Comparison of ENCODE assay signal across 29 mouse cellular contexts in genomic region chr3:152364181-152364580, GRCm38 (mm10).
"Had no signal": no experiment of that assay in that cellular context is flagged by ENCODE, and none has a peak within 500 bp of the region (broad histone marks: within the 10 kb centered on the region; RNA-seq: fewer than 3 reads in every experiment).

No protein-coding gene starts in this region.

- H3K27me3 ChIP-seq: limb, embryonic 12.5 days; limb, embryonic 13.5 days; limb, embryonic 15.5 days; liver, embryonic 13.5 days; liver, embryonic 15.5 days; lung, embryonic 15.5 days; megakaryocyte, embryonic 14.5 days; midbrain, embryonic 12.5 days; midbrain, embryonic 13.5 days; midbrain, embryonic 15.5 days had no signal

- H3K4me2 ChIP-seq: limb, embryonic 12.5 days; limb, embryonic 13.5 days; limb, embryonic 15.5 days; liver, embryonic 13.5 days; liver, embryonic 15.5 days; lung, embryonic 14.5 days; lung, embryonic 15.5 days; midbrain, embryonic 11.5 days; midbrain, embryonic 12.5 days; midbrain, embryonic 13.5 days; midbrain, embryonic 15.5 days had no signal

- DNase-seq: layer of hippocampus, postnatal 36 days; left cerebral cortex, postnatal 4 days; liver, embryonic 13.5 days; lung, adult 18-20 months; lung, adult 2 months; lung, embryonic 14.5 days; lung, postnatal 10 days; lung, postnatal 14 days; lung, postnatal 36 days; lung, postnatal 4 days; midbrain, embryonic 14.5 days had no signal

- H3K27ac ChIP-seq: left cerebral cortex, adult 2 months; limb, embryonic 10.5 days; limb, embryonic 12.5 days; limb, embryonic 13.5 days; limb, embryonic 15.5 days; liver, embryonic 13.5 days; liver, embryonic 14.5 days; liver, embryonic 15.5 days; lung, embryonic 15.5 days; macrophage; midbrain, embryonic 10.5 days; midbrain, embryonic 12.5 days; midbrain, embryonic 13.5 days; midbrain, embryonic 15.5 days had no signal

- H3K4me1 ChIP-seq: limb, embryonic 10.5 days; limb, embryonic 12.5 days; limb, embryonic 13.5 days; limb, embryonic 15.5 days; liver, embryonic 15.5 days; lung, embryonic 15.5 days; midbrain, embryonic 10.5 days; midbrain, embryonic 12.5 days; midbrain, embryonic 13.5 days; midbrain, embryonic 15.5 days had no signal

- H3K9me3 ChIP-seq: limb, embryonic 10.5 days; limb, embryonic 12.5 days; limb, embryonic 13.5 days; limb, embryonic 15.5 days; liver, embryonic 13.5 days; liver, embryonic 15.5 days; lung, embryonic 15.5 days; megakaryocyte, embryonic 14.5 days; midbrain, embryonic 10.5 days; midbrain, embryonic 12.5 days; midbrain, embryonic 13.5 days; midbrain, embryonic 15.5 days had no signal

- ATAC-seq: lung, postnatal 0 days; midbrain, embryonic 13.5 days; midbrain, embryonic 15.5 days; midbrain, embryonic 16.5 days had no signal

- H3K9ac ChIP-seq: limb, embryonic 12.5 days; limb, embryonic 13.5 days; limb, embryonic 15.5 days; liver, embryonic 13.5 days; liver, embryonic 14.5 days; liver, embryonic 15.5 days; lung, embryonic 14.5 days; lung, embryonic 15.5 days; midbrain, embryonic 12.5 days; midbrain, embryonic 13.5 days; midbrain, embryonic 15.5 days had no signal

- H3K4me3 ChIP-seq: left cerebral cortex, adult 2 months; limb, embryonic 10.5 days; limb, embryonic 12.5 days; limb, embryonic 13.5 days; limb, embryonic 15.5 days; liver, embryonic 13.5 days; liver, embryonic 15.5 days; lung, embryonic 15.5 days; megakaryocyte, embryonic 14.5 days; midbrain, embryonic 10.5 days; midbrain, embryonic 12.5 days; midbrain, embryonic 13.5 days; midbrain, embryonic 15.5 days; myocyte had no signal
